In the genomic region with DNA sequence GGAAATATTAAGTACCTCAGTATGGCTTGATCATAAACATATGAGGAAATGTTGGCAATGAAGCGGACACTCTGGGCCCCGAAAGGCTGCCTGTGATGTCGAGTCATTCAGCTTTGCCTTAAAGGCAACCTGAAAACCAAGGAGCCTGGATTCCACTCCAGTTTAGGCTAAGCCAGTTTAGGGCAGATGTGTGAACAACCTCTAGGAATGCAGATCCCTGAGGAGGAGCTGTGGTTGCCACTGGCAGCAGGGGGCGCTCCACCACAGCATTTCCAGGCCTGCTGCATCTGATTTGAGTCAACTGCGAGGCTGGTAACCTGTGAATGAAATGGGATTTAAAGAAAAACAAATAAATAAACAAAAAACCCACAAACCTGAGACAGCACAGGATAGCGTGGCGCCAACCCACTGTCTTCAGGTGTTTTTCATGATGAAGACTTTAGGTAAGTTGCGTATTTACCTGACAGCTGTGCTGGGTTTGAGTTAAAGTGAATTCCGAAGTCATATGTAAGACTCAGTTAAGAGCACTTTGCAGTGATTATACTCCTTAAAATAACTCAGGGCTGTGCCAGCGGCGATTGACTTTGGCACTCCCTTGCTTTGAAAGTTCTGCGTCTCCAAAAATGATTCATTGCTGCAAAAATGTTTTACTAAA, we compare ENCODE assay signal across 9 mouse cellular contexts. TPM values are rescaled to one million over a fixed set of nuclear protein-coding genes. Genes with fewer than 3 reads are reported as not detected.
A peak's percentile ranks its signal among the peaks of the same experiment; 100 is the strongest.
DNase-seq lines count a peak whose midpoint lies in the region; ATAC-seq lines count a peak whose summit lies in the region.
"Had no signal": no experiment of that assay in that cellular context is flagged by ENCODE, and none has a peak within 500 bp of the region (broad histone marks: within the 10 kb centered on the region; RNA-seq: fewer than 3 reads in every experiment).

No protein-coding gene starts in this region.

- no peak overlapping the region for H3K27ac ChIP-seq in embryonic facial prominence, embryonic 10.5 days (replicated peaks)
- H3K27ac ChIP-seq in heart, embryonic 10.5 days, result no peak overlapping the region
- H3K27ac ChIP-seq in liver, embryonic 13.5 days, result no peak overlapping the region
- H3K27ac ChIP-seq: embryonic facial prominence, embryonic 13.5 days had no signal

- no peaks in the 10 kb centered on the region for H3K4me1 ChIP-seq in embryonic facial prominence, embryonic 10.5 days
- H3K4me1 ChIP-seq in heart, embryonic 10.5 days, result no peaks in the 10 kb centered on the region
- peaks cover 7% of the 10 kb centered on the region; the same call in 1 of the 2 replicates for H3K4me1 ChIP-seq in liver, embryonic 13.5 days (replicated peaks)

- 0 out of 2 replicates have a peak, but pooled peaks have one; percentile 39 for ATAC-seq in liver, embryonic 13.5 days (ENCODE audit: low read depth)

- H3K4me2 ChIP-seq in liver, embryonic 13.5 days, result no peak overlapping the region
- H3K4me2 ChIP-seq: embryonic facial prominence, embryonic 13.5 days had no signal

- no peaks in the 10 kb centered on the region for H3K36me3 ChIP-seq in embryonic facial prominence, embryonic 10.5 days (replicated peaks)
- no peaks in the 10 kb centered on the region for H3K36me3 ChIP-seq in heart, embryonic 10.5 days
- H3K36me3 ChIP-seq in liver, embryonic 13.5 days, result no peaks in the 10 kb centered on the region
- H3K36me3 ChIP-seq: embryonic facial prominence, embryonic 13.5 days had no signal

- WGBS in embryonic facial prominence, embryonic 10.5 days, result 27% methylated on average over 12 of the region's 12 CpGs
- 25% methylated on average over 12 of the region's 12 CpGs for WGBS in heart, embryonic 10.5 days
- WGBS in liver, embryonic 13.5 days (ENCODE audit: insufficient replicate concordance), result 25% methylated on average over 12 of the region's 12 CpGs

- no peaks in the 10 kb centered on the region for H3K9me3 ChIP-seq in embryonic facial prominence, embryonic 10.5 days
- H3K9me3 ChIP-seq in heart, embryonic 10.5 days, result no peaks in the 10 kb centered on the region
- no peaks in the 10 kb centered on the region for H3K9me3 ChIP-seq in liver, embryonic 13.5 days (replicated peaks)
- H3K9me3 ChIP-seq: embryonic facial prominence, embryonic 13.5 days had no signal

- no peaks in the 10 kb centered on the region; the same call in 1 of the 2 replicates for H3K27me3 ChIP-seq in embryonic facial prominence, embryonic 10.5 days (replicated peaks; ENCODE audit: low read depth, poor library complexity, severe bottlenecking)
- H3K27me3 ChIP-seq in heart, embryonic 10.5 days (ENCODE audit: insufficient read depth, poor library complexity, severe bottlenecking), result no peaks in the 10 kb centered on the region
- H3K27me3 ChIP-seq in liver, embryonic 13.5 days, result peaks cover 3% of the 10 kb centered on the region; the same call in 1 of the 2 replicates

- DNase-seq in B cell, adult 2 months, result peak; percentile 28 to 33
- peak; percentile 60 for DNase-seq in adrenal gland, adult 8-10 months
- DNase-seq in embryonic facial prominence, embryonic 10.5 days (ENCODE audit: low spot score), result peak; percentile 89
- peak; percentile 91 for DNase-seq in heart, embryonic 10.5 days (ENCODE audit: low spot score)
- DNase-seq in kidney, postnatal 10 days, result peak; percentile 92
- peak; percentile 43 for DNase-seq in liver, embryonic 13.5 days
- DNase-seq in ovary, adult 18-20 months (ENCODE audit: low spot score), result peak; percentile 37
- DNase-seq in thymus, postnatal 14 days, result peak; percentile 66

- no peak overlapping the region for H3K4me3 ChIP-seq in embryonic facial prominence, embryonic 10.5 days
- H3K4me3 ChIP-seq in heart, embryonic 10.5 days, result no peak overlapping the region
- no peak overlapping the region for H3K4me3 ChIP-seq in liver, embryonic 13.5 days (replicated peaks)
- H3K4me3 ChIP-seq: embryonic facial prominence, embryonic 13.5 days had no signal

- H3K9ac ChIP-seq in liver, embryonic 13.5 days, result no peak overlapping the region
- H3K9ac ChIP-seq: embryonic facial prominence, embryonic 13.5 days had no signal

RNA-seq across cellular contexts. Expression of a gene that starts 6.4 kb away (rescaled TPM):
- total RNA-seq in adrenal gland, adult 8-10 months (2022), result 10 to 100 TPM in 3 of 4 experiments, 1 to 10 TPM in 1; 6.1 to 18.8 (median 14.4) TPM
- polyA plus RNA-seq in embryonic facial prominence, embryonic 10.5 days (2016; fragmentation: Nextera tagmentation; extraction: Ambion mirVana), result 0.67 and 0.75 TPM in 2 replicates
- 1.4 and 2.2 TPM in 2 replicates for polyA plus RNA-seq in heart, embryonic 10.5 days (2016; fragmentation: Nextera tagmentation; extraction: Ambion mirVana)
- polyA plus RNA-seq in liver, embryonic 13.5 days (2015; fragmentation: Nextera tagmentation; extraction: Ambion mirVana), result 0.81 and 0.87 TPM in 2 replicates

Comparison
In these comparisons a context has a peak if more than half of its experiments do, and no peak if none do; other contexts are left out.
1. DNase-seq: peak in every context shown above with its lines; median percentile 92 in kidney, postnatal 10 days; 91 in heart, embryonic 10.5 days; 89 in embryonic facial prominence, embryonic 10.5 days; 66 in thymus, postnatal 14 days; 60 in adrenal gland, adult 8-10 months; 43 in liver, embryonic 13.5 days; 37 in ovary, adult 18-20 months; 30 in B cell, adult 2 months.